Mouse (Mus musculus) neural tube, postnatal 0 days (tissue): ENCODE results near the gene Mtrex. TPM values are rescaled to one million over a fixed set of nuclear protein-coding genes. Genes with fewer than 3 reads are reported as not detected.

ENCODE experiments used
- polyA plus RNA-seq: library from polyadenylated mRNA; unstranded; fragments of >200 nt; fragmentation: Nextera tagmentation; extraction: Ambion mirVana; gene quantifications from 2 replicates; pipeline ENCODE4 v1.2.1, GENCODE M21; 2015

Gene Mtrex
- 33.9 and 36.3 TPM in 2 replicates for polyA plus RNA-seq

GRCm38 (mm10) chr13:112927287-112928001 is at the start of gene Mtrex, which contains the start of gene Dhx29:
Gene Mtrex, minus strand, starts transcription at chr13:112927398.
Gene Dhx29, plus strand, starts transcription at chr13:112927454.

Other genes with a start within 250 kb of the Mtrex start
- 99.7 and 101 TPM in 2 replicates for gene Plpp1, start 126.6 kb downstream of the Mtrex start, polyA plus RNA-seq
- 33.0 and 34.7 TPM in 2 replicates for gene Dhx29, start 56 bp upstream of the Mtrex start, polyA plus RNA-seq
- gene Ccno, start 60.4 kb upstream of the Mtrex start, polyA plus RNA-seq = 0.36 and 0.74 TPM in 2 replicates
- gene Mcidas, start 66.4 kb upstream of the Mtrex start, polyA plus RNA-seq = 0.14 and 0.19 TPM in 2 replicates
- gene Cdc20b, start 107.7 kb upstream of the Mtrex start, polyA plus RNA-seq = not detected in 2 replicates
- 52.8 and 61.3 TPM in 2 replicates for gene Gpx8, start 119.0 kb upstream of the Mtrex start, polyA plus RNA-seq
- not detected in 2 replicates for gene Gzma, start 173.6 kb upstream of the Mtrex start, polyA plus RNA-seq